Mouse (Mus musculus): Measurements from ENCODE around the gene Npw.

DNA sequence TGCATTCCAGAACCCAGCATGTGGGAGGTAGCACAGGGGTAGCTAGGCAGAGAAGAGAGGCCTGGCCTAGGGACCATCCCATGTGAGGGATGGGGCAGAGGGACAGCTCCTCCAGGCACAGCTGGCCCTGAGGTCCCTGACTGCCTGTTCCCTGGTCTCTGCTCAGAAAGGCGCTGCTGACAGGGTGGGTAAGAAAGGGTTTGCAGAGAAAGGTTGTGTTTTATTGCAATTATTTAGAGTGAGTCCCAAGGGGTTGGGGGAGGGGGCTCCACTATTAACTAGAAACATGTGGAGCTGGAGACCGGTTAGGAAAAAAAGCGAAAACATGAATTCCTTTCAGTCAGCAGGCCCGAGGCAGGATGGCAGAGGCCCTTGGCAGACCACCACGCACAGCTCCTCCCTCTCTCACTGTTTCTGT lies 18.7 kb downstream of the Npw start:
- TF ChIP-seq CTCF (IDR thresholded peaks at IDR 0.05; ENCODE audit: borderline replicate concordance, insufficient read depth, low read depth, low read length) (no peak), POLR2A (IDR thresholded peaks at IDR 0.05; ENCODE audit: borderline replicate concordance, insufficient read depth, low read length) (no peak)

Measured in cerebellum, adult 2 months (tissue).